Mouse (Mus musculus) fibroblast of lung, adult 2 months (primary cell): Measurements from ENCODE around the gene Trmt10a.

Source experiments
- DNase-seq: peaks from one replicate; pipeline ENCODE4 v3.0.0-alpha.2; 2011; ENCODE audit warnings: low read depth

The Trmt10a gene

GRCm38 (mm10) chr3:138143315-138144059 is at the start of gene Trmt10a:
Gene Trmt10a (plus strand): TSS chr3:138143448.
- DNase-seq = peak; percentile 95

GRCm38 (mm10) chr3:138095301-138095700 is 47.9 kb upstream of the Trmt10a start:
- peak; percentile 47 for DNase-seq

DNA sequence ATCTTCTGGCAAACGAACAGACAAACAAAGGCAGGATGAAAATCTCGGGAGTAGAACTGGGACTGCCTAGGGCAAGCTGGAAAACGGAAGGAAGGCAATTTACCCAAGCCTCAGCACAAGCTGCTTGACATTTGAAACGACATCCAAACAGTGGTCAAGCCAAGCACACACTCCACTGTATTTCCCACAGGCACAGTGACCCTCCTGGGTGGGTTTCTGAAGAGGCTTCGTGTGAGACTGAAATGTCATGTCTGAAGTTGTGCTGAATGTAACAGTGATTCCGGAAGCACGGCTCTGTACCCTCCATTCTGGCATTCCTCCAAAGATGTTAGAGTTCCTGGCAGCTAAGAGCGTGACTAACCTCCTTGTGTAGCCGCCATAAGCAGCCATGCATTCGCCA is 47.5 kb upstream of the Trmt10a start:
- DNase-seq = peak; percentile 27

GRCm38 (mm10) chr3:138096263-138097028 is 46.8 kb upstream of the Trmt10a start:
- DNase-seq = no peak

GRCm38 (mm10) chr3:138097718-138098117 is 45.5 kb upstream of the Trmt10a start:
- no peak for DNase-seq

GRCm38 (mm10) chr3:138101936-138102335 is 41.3 kb upstream of the Trmt10a start:
- DNase-seq = no peak

GRCm38 (mm10) chr3:138103690-138104089 is 39.6 kb upstream of the Trmt10a start:
- DNase-seq = no peak

DNA sequence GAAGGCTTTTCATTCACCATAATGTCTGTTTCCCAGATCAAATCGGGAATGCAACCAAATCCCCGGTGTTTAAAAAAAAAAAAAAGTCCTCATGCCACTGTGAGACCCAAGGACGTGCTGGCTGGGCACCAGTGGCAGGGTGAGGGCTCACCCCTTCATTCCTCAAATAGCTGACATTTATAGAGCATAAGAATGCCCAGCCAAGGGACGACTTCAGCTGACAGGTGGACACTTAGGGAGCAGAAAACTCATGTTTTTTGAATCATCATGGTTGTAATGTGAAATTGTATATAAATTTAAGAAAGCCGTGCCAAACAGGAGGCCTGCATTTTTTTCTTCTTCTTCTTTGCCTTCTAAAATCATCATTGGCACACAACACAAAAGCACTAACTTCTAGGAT is 38.2 kb upstream of the Trmt10a start:
- DNase-seq = no peak

DNA sequence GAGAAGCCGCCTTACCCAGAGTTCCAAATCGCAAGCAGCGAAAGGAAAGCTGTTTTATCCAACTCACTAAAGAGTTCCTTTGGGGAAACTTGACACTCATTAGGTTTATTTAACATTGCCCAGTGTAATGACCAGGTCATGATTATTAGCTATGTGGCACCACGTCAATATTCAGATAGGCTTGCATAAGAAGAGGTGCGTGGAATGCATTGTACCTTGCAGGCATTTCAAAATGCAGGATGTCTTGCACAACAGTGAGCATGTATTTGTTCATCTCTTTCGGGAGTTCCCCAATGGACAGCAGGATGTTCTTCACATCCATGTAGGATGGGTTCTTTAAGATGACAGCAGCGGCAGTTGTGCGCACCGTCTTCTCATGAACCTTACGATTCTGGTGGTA is 36.4 kb upstream of the Trmt10a start:
- no peak for DNase-seq

GRCm38 (mm10) chr3:138110910-138111782 is 32.1 kb upstream of the Trmt10a start:
- DNase-seq = no peak

DNA sequence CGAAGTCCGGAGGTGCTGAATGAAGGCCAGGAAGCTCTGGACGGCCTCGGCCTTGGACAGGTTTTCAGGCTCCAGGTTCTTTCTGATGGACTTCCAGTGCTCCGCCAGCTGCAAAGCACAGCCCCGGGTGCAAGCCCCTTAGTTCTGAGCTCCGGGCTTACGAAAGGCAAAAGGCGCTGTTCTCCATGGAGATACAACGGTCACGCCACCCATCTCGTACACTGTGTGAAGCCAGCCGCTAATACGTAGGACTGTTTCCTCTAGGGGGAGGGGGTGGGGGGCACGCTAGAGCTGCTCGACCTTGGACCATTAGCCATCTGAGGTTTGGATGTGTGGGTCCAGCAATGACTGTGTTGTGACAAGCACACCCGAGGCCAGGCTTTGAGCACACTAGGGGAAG is 29.1 kb upstream of the Trmt10a start:
- DNase-seq = no peak

DNA sequence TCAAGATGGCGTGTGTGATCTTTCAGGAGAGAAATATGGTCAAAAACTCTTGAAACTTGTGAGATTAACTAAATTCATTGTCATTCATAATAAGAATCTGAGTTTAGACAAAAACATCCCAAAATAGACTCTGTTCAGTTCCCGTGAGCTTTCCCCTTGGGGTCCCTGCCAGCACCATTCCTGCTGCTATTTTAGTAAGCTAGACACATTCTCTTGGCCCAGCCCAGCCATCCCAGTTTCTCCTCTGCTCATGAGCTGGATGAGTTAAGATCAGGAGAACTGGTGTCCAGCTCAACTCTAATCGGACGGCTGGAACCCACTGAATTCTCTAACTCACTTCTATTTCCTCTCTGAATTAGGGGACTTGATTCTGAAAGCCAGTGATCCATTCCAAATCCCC is 26.4 kb upstream of the Trmt10a start:
- DNase-seq = no peak

DNA sequence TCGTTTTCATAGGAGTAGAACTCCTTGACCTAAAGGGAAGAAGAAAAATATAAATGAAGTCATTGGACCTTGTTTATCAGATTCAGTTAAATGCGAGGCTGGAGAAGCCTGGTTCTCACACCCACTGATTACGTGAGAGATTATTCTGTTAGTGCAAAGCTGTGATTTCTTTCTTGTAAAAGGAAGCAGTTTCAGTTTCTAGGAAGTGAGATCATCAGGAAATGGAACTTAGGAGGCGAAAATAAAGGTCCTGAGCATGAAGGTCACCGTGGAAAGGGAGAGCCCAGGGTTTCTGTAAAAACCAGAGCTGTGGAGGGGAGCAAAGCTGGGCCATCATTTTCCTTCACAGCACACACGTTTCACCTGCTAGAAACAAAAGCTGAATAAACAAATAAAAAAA is 24.9 kb upstream of the Trmt10a start:
- DNase-seq = no peak

- no peak for DNase-seq
These were observed 24.4 kb upstream of the Trmt10a start for GRCm38 (mm10) chr3:138118831-138119230.

DNA sequence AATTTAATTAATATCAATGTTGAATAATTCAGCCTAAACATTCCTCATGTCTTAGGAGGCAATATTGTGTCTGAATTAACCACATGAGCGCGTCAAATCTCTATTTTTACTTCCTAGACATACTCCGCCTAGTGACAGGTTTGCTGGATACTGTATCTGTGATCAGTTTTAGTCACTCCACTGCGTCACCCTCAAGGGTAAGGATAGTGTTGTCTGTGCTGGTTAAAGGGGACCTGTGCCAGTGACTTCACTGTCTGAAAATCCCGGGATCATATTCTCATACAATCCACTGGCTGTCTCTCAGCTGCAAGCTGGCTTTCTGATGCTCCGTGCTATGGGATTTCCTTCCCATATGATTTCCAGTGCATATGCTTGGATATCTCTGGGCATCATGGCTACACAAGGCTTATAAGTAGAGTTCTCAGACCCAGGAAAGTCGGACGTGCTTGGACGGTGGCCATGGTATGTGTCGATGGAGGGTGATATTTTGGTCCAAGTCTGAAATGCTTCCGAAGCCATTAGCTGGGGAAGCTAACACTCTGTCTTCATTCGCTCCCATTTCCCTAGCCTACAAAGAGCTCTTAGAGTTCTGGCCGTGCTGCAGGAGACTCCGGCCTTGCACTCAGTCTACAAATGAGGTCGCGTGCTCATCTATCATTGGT is 23.7 kb upstream of the Trmt10a start:
- DNase-seq = no peak

DNA sequence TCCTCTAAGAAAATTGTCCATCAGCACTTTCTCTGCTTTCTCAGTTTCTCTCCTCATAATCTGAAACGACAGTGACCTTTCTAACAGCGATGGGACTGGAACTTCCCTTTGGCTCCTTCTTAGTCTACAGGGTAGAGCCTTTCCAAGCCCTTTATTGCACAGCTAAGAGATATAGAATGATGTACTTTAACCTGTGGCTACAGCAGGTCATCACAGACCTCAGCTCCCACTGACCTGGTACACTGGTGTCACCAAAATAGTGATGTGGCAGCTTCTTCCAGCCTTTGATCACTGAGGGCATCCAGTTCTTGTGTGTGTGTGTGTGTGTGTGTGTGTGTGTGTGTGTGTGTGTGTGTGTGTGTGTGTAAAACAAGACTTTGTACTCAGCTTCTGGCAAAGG is 21.8 kb upstream of the Trmt10a start:
- no peak for DNase-seq

GRCm38 (mm10) chr3:138123842-138124241 is 19.4 kb upstream of the Trmt10a start:
- DNase-seq = no peak

- no peak for DNase-seq
These were observed 14.1 kb upstream of the Trmt10a start for GRCm38 (mm10) chr3:138129110-138129509.

- no peak for DNase-seq
These were observed 12.6 kb upstream of the Trmt10a start for GRCm38 (mm10) chr3:138130692-138131091.

GRCm38 (mm10) chr3:138131168-138131567 is 12.1 kb upstream of the Trmt10a start:
- no peak for DNase-seq

DNA sequence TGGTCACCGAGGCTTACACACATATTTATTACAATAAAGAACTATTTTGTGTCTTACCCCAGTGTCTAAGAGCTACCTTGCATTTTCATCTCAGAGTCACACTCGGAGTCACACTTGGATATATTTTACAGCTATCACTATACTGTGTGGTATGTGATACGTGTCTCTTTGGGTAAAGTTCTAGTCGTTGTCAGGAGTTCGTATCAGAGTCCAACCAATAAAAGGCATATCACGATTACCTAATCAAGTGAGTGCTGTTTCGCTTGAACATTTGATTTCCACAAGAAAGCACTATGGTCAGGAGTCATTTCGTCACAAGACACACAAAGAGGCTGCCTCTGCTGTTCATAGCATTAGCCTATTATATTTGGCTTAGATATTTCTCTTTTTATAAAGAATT is 9.8 kb upstream of the Trmt10a start:
- no peak for DNase-seq

- DNase-seq = no peak
These were observed 9.3 kb upstream of the Trmt10a start for GRCm38 (mm10) chr3:138133916-138134315.
